Mouse (Mus musculus) heart, embryonic 14.5 days (tissue): ENCODE results near the gene Nabp2. TPM values are rescaled to one million over a fixed set of nuclear protein-coding genes. Genes with fewer than 3 reads are reported as not detected.

Experiments
- ATAC-seq: fragments of 200-750 bp; cut with Nextera tagmentation; 2 replicates; pipeline ENCODE4 v1.8.0; 2017; ENCODE audit warnings: low read depth, moderate TSS enrichment; ENCODE audit not compliant: insufficient number of reproducible peaks, insufficient read depth, low FRiP score
- H3K27ac ChIP-seq, 2 experiments: fragments of 200-500 bp in 1 of 2; fragments of 300-500 bp in 1 of 2; sonication (generic) in 1 of 2; replicated peaks in 1 of 2; 2 replicates each; pipeline ENCODE4 v1.5.1; 2012 to 2014; ENCODE audit warnings: low read depth in 2 of 2, low read length in 2 of 2, control low read depth in 1 of 2, mild to moderate bottlenecking in 1 of 2, mixed read lengths in 1 of 2; ENCODE audit not compliant: control insufficient read depth in 1 of 2, insufficient read depth in 1 of 2
- H3K27me3 ChIP-seq: fragments of 300-500 bp; sonication (generic); 2 replicates; pipeline ENCODE4 v1.6.1; 2014; ENCODE audit warnings: mild to moderate bottlenecking, low read length, control low read depth; ENCODE audit not compliant: control insufficient read depth, insufficient read depth
- H3K36me3 ChIP-seq: fragments of 300-500 bp; sonication (generic); 2 replicates; pipeline ENCODE4 v1.6.1; 2014; ENCODE audit warnings: mild to moderate bottlenecking, control low read depth, low read length, mixed read lengths; ENCODE audit not compliant: control insufficient read depth, insufficient read depth
- H3K4me1 ChIP-seq, 2 experiments: fragments of 200-500 bp in 1 of 2; fragments of 300-500 bp in 1 of 2; sonication (generic) in 1 of 2; 2 replicates each; pipeline ENCODE4 v1.6.1; 2012 to 2014; ENCODE audit warnings: low read length in 2 of 2, control low read depth in 1 of 2, mixed read lengths in 1 of 2; ENCODE audit not compliant: control insufficient read depth in 2 of 2, insufficient read depth in 2 of 2
- H3K4me2 ChIP-seq: fragments of 300-500 bp; sonication (generic); 2 replicates; pipeline ENCODE4 v1.6.1; 2014; ENCODE audit warnings: mild to moderate bottlenecking, low read length
- H3K4me3 ChIP-seq, 2 experiments: fragments of 200-500 bp in 1 of 2; fragments of 300-500 bp in 1 of 2; sonication (generic) in 1 of 2; 2 replicates each; pipeline ENCODE4 v1.5.1; 2012 to 2014; ENCODE audit warnings: low read length in 2 of 2, mild to moderate bottlenecking in 2 of 2, control low read depth in 1 of 2, low read depth in 1 of 2, moderate library complexity in 1 of 2; ENCODE audit not compliant: control insufficient read depth in 1 of 2, insufficient read depth in 1 of 2
- H3K9ac ChIP-seq: fragments of 300-500 bp; sonication (generic); 2 replicates; pipeline ENCODE4 v1.6.1; 2014; ENCODE audit warnings: mild to moderate bottlenecking, low read length
- H3K9me3 ChIP-seq: fragments of 300-500 bp; sonication (generic); 2 replicates; pipeline ENCODE4 v1.6.1; 2016; ENCODE audit warnings: low read length, control low read depth; ENCODE audit not compliant: control insufficient read depth
- WGBS: fragments of 180-500 bp; shearing (Covaris S2); extraction: QIAGEN DNeasy Blood & Tissue Kit; methylation state at CpG from one replicate; pipeline ENCODE4 v1.1.7; 2014; 5-methylcytosine and 5-hydroxymethylcytosine counted together
- polyA plus RNA-seq: library from polyadenylated mRNA; unstranded; fragments of >200 nt; fragmentation: Nextera tagmentation; extraction: Ambion mirVana; gene quantifications from 2 replicates; pipeline ENCODE4 v1.2.1, GENCODE M21; 2014

The Nabp2 gene
- polyA plus RNA-seq, 1 experiment from 2014 or later, result 66.6 TPM

- Histone ChIP-seq H3K4me1 (peaks cover 10 to 30% of the 10 kb centered on the region in 2 experiments), H3K27me3 (no peaks in the 10 kb centered on the region), H3K4me2 (peak overlapping the region; percentile 94), H3K9me3 (no peaks in the 10 kb centered on the region), H3K9ac (peak overlapping the region; percentile 73), H3K36me3 (peaks cover 48% of the 10 kb centered on the region), H3K4me3 (peak overlapping the region; percentile 36 to 82), H3K27ac (peak overlapping the region; percentile 68 to 92)
- WGBS, result 24% methylated on average over 4 of the region's 4 CpGs
- ATAC-seq, result no peak
Measured at GRCm38 (mm10) chr10:128410560-128410845, 789 bp downstream of the Nabp2 start.

- WGBS, result 5% methylated on average over 36 of the region's 36 CpGs
- ATAC-seq, result peak; percentile 92
Measured at GRCm38 (mm10) chr10:128409692-128410559, 1.4 kb downstream of the Nabp2 start.

GRCm38 (mm10) chr10:128408591-128409535, 2.4 kb downstream of the Nabp2 start:
- no peak for ATAC-seq
- H3K27me3 ChIP-seq, result no peaks in the 10 kb centered on the region
- no peaks in the 10 kb centered on the region for H3K9me3 ChIP-seq
- 14% methylated on average over 35 of the region's 35 CpGs for WGBS
- H3K4me3 ChIP-seq, result peak overlapping the region; percentile 78 to 82
- peaks cover 38% of the 10 kb centered on the region for H3K36me3 ChIP-seq
- H3K9ac ChIP-seq, result peak overlapping the region; percentile 85
- peak overlapping the region; percentile 55 to 75 for H3K27ac ChIP-seq
- peaks cover 10 to 23% of the 10 kb centered on the region in 2 experiments for H3K4me1 ChIP-seq
- H3K4me2 ChIP-seq, result peak overlapping the region; percentile 94

More at GRCm38 (mm10) chr10:128409692-128410559, 1.4 kb downstream of the Nabp2 start:
- H3K4me3 ChIP-seq, result peak overlapping the region; percentile 78 to 82
- peak overlapping the region; percentile 85 for H3K9ac ChIP-seq
- no peaks in the 10 kb centered on the region for H3K9me3 ChIP-seq
- H3K27me3 ChIP-seq, result no peaks in the 10 kb centered on the region
- peak overlapping the region; percentile 94 for H3K4me2 ChIP-seq
- H3K36me3 ChIP-seq, result peaks cover 44% of the 10 kb centered on the region
- H3K27ac ChIP-seq, result peak overlapping the region; percentile 68 to 92
- peaks cover 10 to 26% of the 10 kb centered on the region in 2 experiments for H3K4me1 ChIP-seq

GRCm38 (mm10) chr10:128403931-128404330, 7.4 kb downstream of the Nabp2 start:
- H3K9ac ChIP-seq, result no peak overlapping the region
- 77% methylated on average over 7 of the region's 7 CpGs for whole genome bisulfite sequencing

GRCm38 (mm10) chr10:128401638-128402037, 9.7 kb downstream of the Nabp2 start:
- no peaks in the 10 kb centered on the region for H3K27me3 ChIP-seq
- ATAC-seq, result no peak
- no peak overlapping the region for H3K27ac ChIP-seq
- H3K36me3 ChIP-seq, result peaks cover 15% of the 10 kb centered on the region
- H3K9ac ChIP-seq, result no peak overlapping the region
- no peaks in the 10 kb centered on the region for H3K4me1 ChIP-seq
- WGBS, result 67% methylated on average over 9 of the region's 9 CpGs
- no peaks in the 10 kb centered on the region for H3K9me3 ChIP-seq
- H3K4me3 ChIP-seq, result no peak overlapping the region
- no peak overlapping the region for H3K4me2 ChIP-seq

More at GRCm38 (mm10) chr10:128403931-128404330, 7.4 kb downstream of the Nabp2 start:
- Histone ChIP-seq H3K36me3 (peaks cover 32% of the 10 kb centered on the region), H3K9me3 (no peaks in the 10 kb centered on the region), H3K4me1 (peaks cover 4 to 5% of the 10 kb centered on the region in 2 experiments; a peak in 2 of 4 replicates), H3K27me3 (no peaks in the 10 kb centered on the region), H3K27ac (no peak overlapping the region), H3K4me2 (no peak overlapping the region), H3K4me3 (no peak overlapping the region)
- ATAC-seq, result no peak

GRCm38 (mm10) chr10:128401056-128401455, 10.2 kb downstream of the Nabp2 start, which contains the start of gene Slc39a5:
TSS of gene Slc39a5 (minus strand) at chr10:128401229.
- WGBS, result 33% methylated on average over 2 of the region's 2 CpGs
- H3K27ac ChIP-seq, result no peak within 1 kb of the TSS
- H3K27me3 ChIP-seq, result no peaks in the 10 kb centered on the region
- no peaks in the 10 kb centered on the region for H3K9me3 ChIP-seq
- ATAC-seq, result no peak
- no peak within 1 kb of the TSS for H3K4me2 ChIP-seq
- H3K4me1 ChIP-seq, result no peaks in the 10 kb centered on the region
- H3K9ac ChIP-seq, result no peak within 1 kb of the TSS
- H3K4me3 ChIP-seq, result no peak within 1 kb of the TSS
- peaks cover 14% of the 10 kb centered on the region for H3K36me3 ChIP-seq

- Histone ChIP-seq H3K4me3 (no peak overlapping the region), H3K9ac (no peak overlapping the region), H3K4me2 (no peak overlapping the region), H3K9me3 (no peaks in the 10 kb centered on the region), H3K4me1 (no peaks in the 10 kb centered on the region), H3K27ac (no peak overlapping the region), H3K36me3 (peaks cover 9% of the 10 kb centered on the region; the same call in 1 of the 2 replicates), H3K27me3 (no peaks in the 10 kb centered on the region)
- ATAC-seq, result no peak
- 28% methylated on average over 5 of the region's 5 CpGs for WGBS
Measured at GRCm38 (mm10) chr10:128400338-128400737, 11.0 kb downstream of the Nabp2 start.
